Mouse (Mus musculus): ENCODE measurements around the gene Tspan5. TPM values are rescaled to one million over a fixed set of nuclear protein-coding genes. Genes with fewer than 3 reads are reported as not detected.

Tspan5 gene
- total RNA-seq, 2 experiments from 2014 or later: 260 to 264 TPM

DNA sequence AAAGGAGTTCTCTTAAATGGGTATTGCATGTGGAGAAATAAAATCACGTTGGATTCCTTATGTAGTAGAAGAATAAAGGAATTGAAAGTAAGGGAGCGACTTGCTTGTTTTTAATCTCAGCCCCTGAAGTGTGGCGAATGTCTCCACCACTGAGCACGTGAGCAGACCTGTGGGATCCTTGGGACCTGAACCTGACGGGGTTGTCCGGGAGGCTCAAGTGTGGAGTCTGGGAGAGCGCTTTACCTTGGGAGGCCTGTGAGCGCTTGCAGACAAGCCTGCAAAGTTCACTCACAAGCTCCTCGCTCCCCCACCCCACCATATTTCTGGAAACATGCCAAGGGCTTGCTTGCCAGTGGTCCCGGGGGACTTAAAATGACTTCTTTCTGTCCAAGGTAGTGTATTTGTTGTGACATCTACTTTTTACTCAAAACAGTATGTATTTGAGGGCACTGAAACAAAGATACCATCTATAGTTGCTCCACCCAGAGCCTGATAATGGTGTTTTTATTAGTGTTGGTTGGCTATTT is 147.8 kb downstream of the Tspan5 start:
- intact Hi-C loops (cut with DNase I): no loop called here
- DNase-seq (ENCODE audit: low spot score in 2 of 2): no peak

DNA sequence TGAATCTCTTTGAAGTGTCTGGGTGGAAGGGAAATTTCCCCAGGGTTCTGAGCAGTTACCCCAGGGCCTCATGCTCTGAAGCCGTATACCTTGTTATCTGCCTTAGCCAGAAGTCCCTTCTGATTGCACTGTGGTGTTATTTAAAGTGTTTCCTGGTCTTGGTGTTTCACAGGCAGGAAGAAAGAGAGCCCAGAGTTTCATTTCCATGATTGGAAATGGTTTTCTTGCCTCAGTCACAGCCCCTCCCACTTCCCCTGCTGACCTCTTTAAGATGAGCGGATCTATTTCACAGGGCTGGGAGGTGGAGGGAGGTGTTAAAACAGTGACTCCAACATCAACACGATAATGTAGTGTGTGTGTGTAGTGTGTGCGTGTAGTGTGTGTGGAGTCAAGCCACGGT is 151.5 kb downstream of the Tspan5 start:
- intact Hi-C loops (cut with DNase I): no loop called here
- no peak for DNase-seq (ENCODE audit: low spot score in 2 of 2)

DNA sequence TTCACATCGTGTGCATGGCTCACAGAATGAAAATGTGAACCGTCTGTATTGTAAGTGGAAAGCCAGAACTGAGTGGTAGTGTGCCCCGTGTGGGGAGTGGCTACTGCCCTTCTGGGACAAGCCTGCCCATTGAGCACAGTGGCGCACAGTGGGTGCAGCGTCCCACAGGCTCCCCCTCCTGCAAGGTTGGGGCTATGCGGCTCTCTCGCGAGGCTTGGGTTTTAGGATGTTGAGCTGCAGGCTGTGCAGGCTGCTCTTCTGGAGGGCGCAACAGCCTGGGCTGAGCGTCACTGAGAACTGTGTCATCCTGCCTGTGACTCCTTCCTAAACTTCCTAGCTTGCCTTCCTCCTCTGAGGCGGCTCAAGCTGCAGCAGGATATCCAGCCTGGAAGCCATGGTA is 155.5 kb downstream of the Tspan5 start:
- no peak for DNase-seq (ENCODE audit: low spot score in 2 of 2)
- intact Hi-C loops (cut with DNase I): no loop called here

DNA sequence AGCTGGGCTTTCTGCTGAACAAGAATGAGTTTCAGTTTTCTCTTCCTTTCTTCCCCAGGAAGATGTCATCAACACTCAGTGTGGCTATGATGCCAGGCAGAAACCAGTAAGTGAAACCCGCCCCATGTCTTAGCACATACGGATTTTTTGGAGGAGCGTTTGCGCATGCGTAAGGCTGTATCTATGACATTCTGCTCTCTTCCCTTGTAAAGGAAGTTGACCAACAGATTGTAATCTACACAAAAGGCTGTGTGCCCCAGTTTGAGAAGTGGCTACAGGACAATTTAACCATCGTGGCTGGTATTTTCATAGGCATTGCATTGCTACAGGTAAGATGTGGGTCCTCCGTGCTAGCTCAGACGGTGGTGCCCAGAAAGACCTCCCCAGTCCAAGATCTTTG is 156.1 kb downstream of the Tspan5 start:
- DNase-seq (ENCODE audit: low spot score in 2 of 2): no peak
- intact Hi-C loops (cut with DNase I): no loop called here

DNA sequence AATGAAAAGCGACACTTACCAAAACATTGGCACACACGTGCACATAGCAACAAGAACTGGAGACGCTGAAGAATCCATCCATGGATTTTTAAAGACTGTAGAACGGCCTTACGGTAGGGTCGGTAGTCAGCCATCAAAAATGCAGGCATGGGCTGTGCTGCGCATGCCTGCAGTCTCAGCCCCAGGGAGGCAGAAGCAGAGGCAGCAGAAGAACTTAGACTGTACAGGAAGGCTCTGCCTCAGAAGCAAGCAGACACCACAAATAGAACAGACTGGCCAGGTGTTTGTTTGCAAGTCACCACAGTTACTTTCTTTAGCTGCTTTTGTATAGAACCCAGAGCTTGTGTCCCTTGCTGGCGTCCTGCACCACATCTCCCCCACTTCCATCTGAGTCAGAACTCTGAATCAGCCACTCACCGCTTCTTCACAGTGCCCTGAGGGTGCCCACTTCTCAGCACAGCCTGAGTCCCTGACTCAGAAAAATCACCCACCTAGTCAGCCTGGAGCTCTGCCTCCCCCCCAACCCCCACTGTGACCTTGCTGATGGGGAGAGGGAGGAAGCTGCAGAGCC is 158.7 kb downstream of the Tspan5 start:
- intact Hi-C loops (cut with DNase I): loop anchor here (5.0 to 10.0 kb wide), 3 partner anchors 273 to 336 kb away; no protein-coding TSS in a partner anchor
- peak in 1 of 2 experiments; percentile 92 for DNase-seq (ENCODE audit: low spot score in 2 of 2)

DNA sequence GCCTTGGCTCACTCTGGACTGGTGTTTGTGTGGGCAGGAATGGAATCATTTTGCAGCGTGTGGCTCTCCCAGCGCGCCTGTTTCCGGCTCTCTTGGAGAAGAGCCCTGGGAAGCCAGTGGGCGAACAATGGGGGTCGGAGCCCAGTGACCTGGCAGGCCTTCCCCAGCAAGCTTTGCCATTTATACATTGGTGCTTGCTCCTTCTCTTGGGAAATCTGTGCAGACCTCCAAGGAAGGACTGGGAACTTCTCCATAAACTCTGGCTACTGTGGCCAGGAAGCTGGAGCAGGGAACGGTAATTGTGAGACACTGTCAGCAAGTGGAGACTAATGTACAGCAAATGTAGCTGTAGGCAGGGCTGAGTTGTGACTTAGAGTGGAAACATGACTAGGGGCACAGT is 163.7 kb downstream of the Tspan5 start:
- peak in 1 of 2 experiments; percentile 46 for DNase-seq (ENCODE audit: low spot score in 2 of 2)
- intact Hi-C loops (cut with DNase I): loop anchor here (2.0 to 10.0 kb wide), 5 partner anchors 103 to 341 kb away; partner anchors contain the start of gene Tspan5

DNA sequence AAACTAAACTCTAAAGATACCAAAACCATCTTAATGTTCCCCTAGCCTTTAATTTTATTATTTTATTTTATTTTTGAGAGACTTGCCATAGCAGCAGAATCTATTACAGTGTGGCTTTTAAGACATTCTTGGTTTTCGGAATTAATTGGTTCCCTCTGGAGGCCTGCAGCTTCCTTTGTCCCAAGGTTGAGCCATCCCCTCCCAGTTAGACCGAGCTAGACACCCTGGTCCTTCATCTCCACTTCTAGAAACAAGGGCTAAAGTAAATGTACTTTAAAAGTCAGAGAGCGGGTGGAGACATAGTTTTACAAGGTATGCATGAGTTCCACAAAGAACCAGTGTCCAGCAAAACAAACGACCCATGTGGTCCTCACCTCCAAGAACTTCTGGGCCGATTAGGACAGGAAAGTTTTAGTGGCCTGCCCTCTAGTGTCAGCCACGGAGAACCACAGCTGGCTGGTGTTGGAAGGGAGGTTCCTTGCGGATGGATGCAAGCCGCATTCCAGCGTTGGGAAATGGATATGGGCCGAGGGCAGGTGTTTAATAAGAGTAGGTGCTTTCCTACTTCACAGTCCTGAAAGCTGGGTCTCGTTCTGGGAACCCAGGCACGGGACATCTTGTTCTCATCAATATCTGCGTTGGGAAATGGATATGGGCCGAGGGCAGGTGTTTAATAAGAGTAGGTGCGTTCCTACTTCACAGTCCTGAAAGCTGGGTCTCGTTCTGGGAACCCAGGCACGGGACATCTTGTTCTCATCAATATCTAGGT is 164.3 kb downstream of the Tspan5 start:
- intact Hi-C loops (cut with DNase I): loop anchor here (2.0 to 10.0 kb wide), 5 partner anchors 104 to 341 kb away; partner anchors contain the start of gene Tspan5

DNA sequence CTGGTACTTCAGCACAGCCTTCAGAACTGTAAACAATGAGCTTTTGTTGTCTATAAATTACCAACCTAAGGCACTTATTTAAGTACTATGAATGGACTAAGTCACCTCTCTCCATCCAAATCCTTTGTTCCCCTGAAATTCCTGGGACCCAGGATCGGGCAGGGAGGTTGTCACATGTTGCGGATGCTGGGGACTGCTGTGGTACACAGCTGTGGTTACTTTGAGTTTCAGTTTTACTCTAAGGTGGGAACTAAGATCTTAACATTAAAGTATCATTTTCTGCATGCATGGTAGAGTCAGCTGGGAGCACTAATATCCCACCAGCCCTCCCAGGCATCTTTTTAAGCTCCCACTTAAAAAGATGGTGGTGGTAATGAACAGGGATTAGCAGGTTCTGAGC is 167.3 kb downstream of the Tspan5 start:
- intact Hi-C loops (cut with DNase I): loop anchor here (5.0 to 10.0 kb wide), 4 partner anchors 107 to 345 kb away; no protein-coding TSS in a partner anchor
- DNase-seq (ENCODE audit: low spot score in 2 of 2): no peak

More for the DNA sequence above, 164.3 kb downstream of the Tspan5 start:
- peak; percentile 66 to 77 for DNase-seq (ENCODE audit: low spot score in 2 of 2)

DNA sequence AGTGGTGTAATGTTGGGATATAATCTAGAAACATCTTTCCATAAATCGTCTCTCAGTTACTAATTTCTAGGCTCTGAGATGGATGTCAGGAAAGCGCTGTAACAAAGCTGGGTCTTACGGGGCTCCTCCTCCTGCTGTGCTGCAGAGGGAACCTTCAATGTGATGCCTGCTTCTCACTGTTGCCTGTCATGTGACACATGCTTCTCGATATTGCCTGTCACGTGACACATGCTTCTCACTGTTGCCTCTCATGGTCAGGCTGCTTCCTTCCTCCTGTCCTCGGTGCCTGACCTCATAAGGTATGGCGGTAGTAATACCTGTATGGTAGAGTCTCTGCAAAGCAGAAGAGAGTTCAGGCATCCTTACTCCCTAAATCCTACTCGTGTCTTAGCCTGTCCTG is 170.5 kb downstream of the Tspan5 start:
- intact Hi-C loops (cut with DNase I): no loop called here
- DNase-seq (ENCODE audit: low spot score in 2 of 2): no peak

DNA sequence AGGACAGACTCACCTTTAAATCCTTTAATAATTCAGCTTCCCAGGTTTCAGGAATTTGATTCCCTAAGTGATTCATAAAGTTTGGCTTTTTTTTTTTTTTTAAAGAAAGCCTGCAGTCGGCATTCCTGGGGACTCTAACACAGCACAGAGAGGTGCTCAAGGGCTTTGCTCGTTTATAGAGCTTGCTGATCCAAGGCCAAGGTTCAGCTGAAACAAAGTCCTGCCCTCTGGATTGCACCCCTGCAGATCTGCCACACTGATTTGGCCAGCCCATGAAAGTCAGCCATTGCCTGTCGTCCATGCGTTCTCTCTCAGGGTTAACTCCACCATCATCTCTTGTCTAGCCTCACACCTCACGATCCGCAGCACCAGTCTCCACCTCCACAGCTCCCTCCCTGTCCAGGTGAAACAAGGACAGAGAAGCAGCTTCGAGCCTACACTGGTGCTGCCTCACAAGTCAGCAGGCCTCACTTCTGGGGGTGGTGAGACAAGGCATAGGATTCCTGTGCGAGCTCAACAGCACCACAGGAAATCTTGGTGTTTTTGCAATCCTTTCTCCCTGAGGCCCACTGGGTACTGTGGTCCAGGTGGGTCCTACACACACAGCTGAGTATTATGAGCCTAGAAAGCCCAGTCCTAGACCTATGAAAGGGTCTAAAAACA is 172.8 kb downstream of the Tspan5 start:
- intact Hi-C loops (cut with DNase I): no loop called here
- peak in 1 of 2 experiments; percentile 54 for DNase-seq (ENCODE audit: low spot score in 2 of 2)

DNA sequence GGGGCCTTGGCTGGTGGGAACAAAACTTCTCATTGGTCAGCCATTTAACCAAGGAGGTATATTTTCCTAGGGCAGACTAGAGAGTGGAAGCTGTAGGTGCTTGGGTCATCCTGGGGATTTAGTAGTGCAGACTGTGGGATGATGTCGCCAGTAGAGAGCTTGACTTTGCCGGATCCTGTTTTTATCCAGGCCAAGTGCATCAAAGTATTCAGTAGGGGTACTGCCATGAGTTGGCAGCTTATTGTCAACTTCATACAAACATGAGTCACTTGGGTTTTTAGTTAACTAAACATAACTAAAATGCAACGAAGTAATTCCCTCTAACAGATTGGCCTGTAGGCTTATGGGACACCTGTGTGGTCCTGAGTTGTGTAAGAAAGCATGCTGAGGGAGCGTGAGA is 174.6 kb downstream of the Tspan5 start:
- intact Hi-C loops (cut with DNase I): no loop called here
- DNase-seq (ENCODE audit: low spot score in 2 of 2): no peak

DNA sequence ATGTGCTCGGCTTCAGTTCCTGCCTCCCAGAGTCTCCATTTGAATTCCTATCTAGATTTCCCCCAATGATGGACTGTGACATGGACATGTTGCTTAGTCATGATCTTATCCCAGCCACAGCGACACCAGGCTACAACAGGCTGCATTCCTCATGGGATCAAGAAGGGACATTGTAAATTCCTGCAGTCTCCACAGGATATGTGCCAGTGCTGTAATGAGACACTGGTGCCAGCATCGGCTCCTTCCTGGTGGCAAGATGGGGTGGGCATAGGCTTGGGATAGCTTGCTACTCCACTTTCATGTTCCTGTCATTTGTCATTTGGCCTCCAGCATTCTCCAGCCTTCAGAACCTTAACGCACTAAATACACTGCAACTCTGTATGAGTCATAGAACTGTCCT is 175.0 kb downstream of the Tspan5 start:
- DNase-seq (ENCODE audit: low spot score in 2 of 2): no peak
- intact Hi-C loops (cut with DNase I): no loop called here

DNA sequence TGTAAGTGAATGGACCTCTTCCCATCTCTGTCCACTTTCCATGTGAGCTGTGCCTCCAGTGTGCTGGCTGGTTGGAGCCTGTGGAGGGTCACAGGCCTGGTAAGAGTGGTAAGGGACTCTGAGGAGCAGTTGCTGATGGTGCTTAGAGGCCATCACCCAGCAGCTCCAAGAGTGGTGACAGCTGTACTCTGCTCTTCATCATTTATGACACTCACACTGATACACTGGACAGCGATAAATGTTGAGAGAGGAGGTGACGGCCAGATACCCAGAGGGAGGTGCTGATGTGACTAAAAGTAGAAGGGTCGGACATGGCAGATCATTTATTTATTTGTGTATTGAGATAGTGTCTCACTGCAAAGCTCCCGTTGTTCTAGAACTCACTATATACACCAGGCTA is 176.2 kb downstream of the Tspan5 start:
- intact Hi-C loops (cut with DNase I): no loop called here
- no peak for DNase-seq (ENCODE audit: low spot score in 2 of 2)

DNA sequence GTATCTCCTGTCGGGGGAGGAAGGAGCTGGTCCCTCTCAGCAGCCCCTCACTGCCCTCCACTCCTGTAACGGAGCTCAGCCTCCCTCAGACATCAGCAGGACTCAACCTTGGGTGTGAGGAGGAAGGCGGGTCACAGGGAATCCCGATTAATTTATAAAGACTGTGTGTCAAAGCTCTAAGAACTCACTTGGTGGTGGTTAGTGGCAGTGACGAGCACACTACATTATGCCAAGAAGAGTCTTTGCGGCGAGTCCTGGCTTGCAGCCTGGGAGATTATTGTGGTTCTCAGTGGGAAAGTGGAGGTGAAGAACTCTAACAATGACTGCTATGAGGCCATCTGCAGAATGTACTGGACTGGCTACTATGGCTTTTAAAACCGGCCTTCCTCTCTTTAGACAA is 184.2 kb downstream of the Tspan5 start:
- no peak for DNase-seq (ENCODE audit: low spot score in 2 of 2)
- intact Hi-C loops (cut with DNase I): no loop called here

DNA sequence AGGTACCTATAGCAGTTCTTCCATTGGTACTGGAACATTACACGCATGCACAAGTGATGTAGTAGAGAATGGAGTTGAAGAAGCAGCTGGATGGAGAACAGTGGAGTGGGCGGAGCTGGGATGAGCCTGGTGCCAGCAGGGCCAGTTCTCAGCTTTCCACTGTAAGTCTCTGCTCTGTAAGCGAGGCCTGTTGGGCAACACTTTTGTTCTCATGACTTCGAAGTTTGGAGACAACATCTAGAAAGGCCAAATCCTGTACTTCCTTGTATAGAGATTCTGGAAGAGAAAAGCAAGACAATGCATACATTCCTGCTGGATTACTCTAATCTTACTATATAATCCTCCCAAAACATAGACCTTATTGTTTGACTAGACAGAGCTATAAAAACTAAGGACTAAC is 185.4 kb downstream of the Tspan5 start:
- no peak for DNase-seq (ENCODE audit: low spot score in 2 of 2)
- intact Hi-C loops (cut with DNase I): no loop called here

DNA sequence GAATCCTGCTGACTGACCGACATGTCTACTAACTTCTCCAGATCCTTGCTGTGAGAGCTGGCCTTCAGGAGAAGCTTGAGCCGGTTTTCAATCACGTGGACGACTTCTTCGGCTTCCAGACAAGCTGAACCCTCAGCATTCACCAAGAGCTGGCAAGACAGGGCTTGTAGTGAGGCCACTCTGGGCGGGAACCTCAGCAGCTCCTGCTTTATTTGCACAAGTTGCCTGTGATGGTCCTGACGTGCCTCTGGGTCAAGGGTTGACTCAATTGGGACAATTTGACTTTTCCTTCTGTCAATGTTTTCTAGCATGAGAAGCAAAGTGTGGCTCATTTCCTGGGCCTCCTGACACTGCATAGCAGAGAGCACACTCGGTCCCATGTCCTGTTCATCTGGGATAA is 194.8 kb downstream of the Tspan5 start:
- no peak for DNase-seq (ENCODE audit: low spot score in 2 of 2)
- intact Hi-C loops (cut with DNase I): no loop called here

DNA sequence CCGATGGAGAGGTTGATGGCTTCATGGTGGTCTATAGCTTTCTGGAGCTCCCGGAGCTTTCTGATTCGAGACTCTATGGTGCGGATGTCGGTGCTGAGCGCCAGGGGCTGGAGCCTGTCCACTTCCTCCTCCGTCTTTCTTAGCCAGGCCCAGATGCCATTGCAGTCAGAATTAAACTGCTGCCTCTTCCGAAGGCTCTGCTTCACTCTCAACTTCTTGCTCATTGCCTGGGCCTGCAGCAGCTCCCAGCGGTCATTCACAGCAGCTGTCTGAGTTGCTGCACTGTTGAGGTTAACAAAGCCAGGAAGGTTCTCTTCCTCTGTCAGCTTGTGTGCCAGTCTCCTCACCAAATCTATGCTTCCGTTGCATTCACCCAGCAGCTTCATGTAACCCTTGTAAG is 195.2 kb downstream of the Tspan5 start:
- DNase-seq (ENCODE audit: low spot score in 2 of 2): no peak
- intact Hi-C loops (cut with DNase I): no loop called here

DNA sequence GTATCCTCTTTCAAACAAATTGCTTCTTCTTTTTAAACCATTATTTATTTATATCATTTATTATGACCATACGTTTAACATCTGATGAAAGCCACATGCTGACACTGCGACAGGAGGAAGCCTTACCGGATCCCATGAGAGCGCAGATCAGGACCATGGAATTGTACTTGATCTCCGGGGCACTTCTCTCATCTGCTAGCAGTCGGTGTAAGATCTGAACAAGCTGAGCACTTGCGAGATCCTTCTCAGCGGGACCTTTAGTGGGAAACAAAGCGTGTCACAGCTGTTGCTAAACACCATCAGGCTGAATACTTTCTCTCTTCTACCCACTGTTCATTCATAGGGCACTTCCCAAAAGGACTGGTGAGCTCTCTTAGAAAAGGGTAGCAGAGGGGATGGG is 199.6 kb downstream of the Tspan5 start:
- intact Hi-C loops (cut with DNase I): loop anchor here (10.0 kb wide), 1 partner anchor 263 kb away; the partner anchor contains the start of gene Stpg2
- no peak for DNase-seq (ENCODE audit: low spot score in 2 of 2)

DNA sequence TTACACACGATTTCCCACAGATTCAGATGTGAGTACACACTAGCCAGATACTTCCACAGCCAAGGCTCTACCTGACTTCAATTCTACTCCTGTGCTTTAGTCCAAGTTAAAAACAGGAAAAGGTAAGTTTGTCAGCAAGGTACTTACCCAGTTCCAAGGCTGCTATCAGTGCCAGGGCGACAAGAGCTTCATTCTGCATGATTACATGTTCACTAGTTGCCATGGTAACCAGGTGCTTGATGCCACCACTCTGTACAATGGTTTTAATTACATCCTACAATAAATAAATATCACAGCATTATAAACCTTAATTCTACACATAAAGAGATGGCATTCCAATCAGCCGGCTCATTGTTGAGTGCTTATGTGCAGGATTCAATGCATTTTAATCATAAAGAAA is 203.5 kb downstream of the Tspan5 start:
- intact Hi-C loops (cut with DNase I): loop anchor here (10.0 kb wide), 1 partner anchor 259 kb away; the partner anchor contains the start of gene Stpg2
- DNase-seq (ENCODE audit: low spot score in 2 of 2): no peak

DNA sequence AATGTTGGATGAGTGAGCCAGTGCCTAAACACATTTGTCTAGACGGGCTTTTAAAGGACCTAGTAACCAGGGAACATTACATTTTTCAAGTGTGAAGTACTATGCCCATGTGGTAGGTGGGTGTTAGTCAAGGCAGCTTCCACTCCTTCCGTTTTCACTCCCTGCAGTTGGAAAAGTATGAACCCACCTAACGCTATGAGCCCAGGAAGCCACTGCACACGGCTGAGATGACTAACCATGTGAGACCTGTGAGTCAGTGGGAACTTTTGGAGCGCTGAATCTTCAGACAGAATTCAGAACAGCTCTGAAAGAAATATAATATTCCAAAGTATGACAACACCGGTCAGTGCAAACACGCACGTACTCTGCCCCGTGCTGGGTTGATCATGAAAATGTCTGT is 207.1 kb downstream of the Tspan5 start:
- peak; percentile 51 to 93 for DNase-seq (ENCODE audit: low spot score in 2 of 2)
- intact Hi-C loops (cut with DNase I): loop anchor here (10.0 kb wide), 1 partner anchor 256 kb away; the partner anchor contains the start of gene Stpg2
